Mouse (Mus musculus) C2C12 (cell line): ENCODE results near the gene Depdc5. TPM values are rescaled to one million over a fixed set of nuclear protein-coding genes. Genes with fewer than 3 reads are reported as not detected.
A peak's percentile ranks its signal among the peaks of the same experiment; 100 is the strongest.

Experiments used
- H3K27me3 ChIP-seq: one replicate; pipeline ENCODE4 v1.6.1; 2011; ENCODE audit not compliant: control insufficient read depth, insufficient read depth, insufficient read length
- H3K36me3 ChIP-seq: one replicate; pipeline ENCODE4 v1.6.1; 2011; ENCODE audit not compliant: control insufficient read depth, insufficient read depth
- H3K4me3 ChIP-seq: one replicate; pipeline ENCODE4 v1.5.1; 2011; ENCODE audit warnings: mild to moderate bottlenecking, control low read depth; ENCODE audit not compliant: poor library complexity, insufficient read depth, severe bottlenecking
- H3K79me2 ChIP-seq: one replicate; pipeline ENCODE4 v1.6.1; 2011; ENCODE audit not compliant: control insufficient read depth, insufficient read depth
- H3K79me3 ChIP-seq: one replicate; pipeline ENCODE4 v1.6.1; 2011; ENCODE audit warnings: low read depth, control low read depth
- H3ac ChIP-seq: one replicate; pipeline ENCODE3; 2011; ENCODE audit warnings: low read depth; ENCODE audit not compliant: control insufficient read depth, insufficient read length
- CEBPB ChIP-seq: IDR thresholded peaks from one replicate; pipeline ENCODE4 v1.6.1; 2011; ENCODE audit warnings: low read depth, mild to moderate bottlenecking, control low read depth, moderate library complexity
- CTCF ChIP-seq: IDR thresholded peaks from one replicate; pipeline ENCODE4 v1.5.1; 2011; ENCODE audit not compliant: control insufficient read depth, insufficient read depth, insufficient read length
- FOSL1 ChIP-seq: IDR thresholded peaks from one replicate; pipeline ENCODE4 v1.8.0; 2011; ENCODE audit warnings: mild to moderate bottlenecking, low read length; ENCODE audit not compliant: poor library complexity, insufficient read depth, severe bottlenecking
- MAX ChIP-seq: IDR thresholded peaks from one replicate; pipeline ENCODE4 v1.6.1; 2011; ENCODE audit warnings: mild to moderate bottlenecking, control low read depth
- MYOD1 ChIP-seq: IDR thresholded peaks from one replicate; pipeline ENCODE4 v1.6.1; 2011; ENCODE audit warnings: low read depth; ENCODE audit not compliant: control insufficient read depth, insufficient read length
- MYOG ChIP-seq: IDR thresholded peaks from one replicate; pipeline ENCODE4 v1.6.1; 2011; ENCODE audit not compliant: control insufficient read depth, insufficient read length; ENCODE audit errors: extremely low read depth
- USF1 ChIP-seq: IDR thresholded peaks from one replicate; pipeline ENCODE4 v1.6.1; 2011; ENCODE audit warnings: low read depth, mild to moderate bottlenecking, control low read depth, moderate library complexity
- polyA plus RNA-seq: library from polyadenylated mRNA; unstranded; fragments of >200 nt; fragmentation: generic; extraction: Trizol; gene quantifications from one replicate; pipeline ENCODE4 v1.2.1, GENCODE M21; 2012; ENCODE audit warnings: missing spikeins

Gene Depdc5
- polyA plus RNA-seq, 1 experiment = 11.6 TPM

GRCm38 (mm10) chr5:33019426-33019821, 155.9 kb downstream of the Depdc5 start:
- Histone ChIP-seq H3K79me3 (peaks cover 53% of the 10 kb centered on the region), H3K4me3 (peak overlapping the region; percentile 93), H3K36me3 (peaks cover 39% of the 10 kb centered on the region), H3K79me2 (peaks cover 55% of the 10 kb centered on the region), H3K27me3 (no peaks in the 10 kb centered on the region), H3ac (peak overlapping the region; percentile 86)
- TF ChIP-seq MAX (no peak), FOSL1 (no peak), MYOD1 (no peak), USF1 (no peak), CTCF (no peak)

GRCm38 (mm10) chr5:33021622-33022021, 158.1 kb downstream of the Depdc5 start:
- no peak overlapping the region for H3K4me3 ChIP-seq
- H3K79me3 ChIP-seq = peaks cover 75% of the 10 kb centered on the region

GRCm38 (mm10) chr5:33023337-33023736, 159.8 kb downstream of the Depdc5 start:
- no peak overlapping the region for H3ac ChIP-seq
- H3K79me3 ChIP-seq = peaks cover 75% of the 10 kb centered on the region
- H3K36me3 ChIP-seq = peaks cover 68% of the 10 kb centered on the region
- H3K4me3 ChIP-seq = no peak overlapping the region
- TF ChIP-seq CEBPB = no peak
- TF ChIP-seq CTCF = no peak
- TF ChIP-seq MYOD1 = no peak
- TF ChIP-seq MYOG = no peak
- no peak for TF ChIP-seq MAX
- TF ChIP-seq FOSL1 = no peak
- TF ChIP-seq USF1 = no peak
- H3K79me2 ChIP-seq = peaks cover 80% of the 10 kb centered on the region
- no peaks in the 10 kb centered on the region for H3K27me3 ChIP-seq

More at GRCm38 (mm10) chr5:33021622-33022021, 158.1 kb downstream of the Depdc5 start:
- Histone ChIP-seq H3K79me2 (peaks cover 77% of the 10 kb centered on the region), H3ac (no peak overlapping the region), H3K27me3 (no peaks in the 10 kb centered on the region), H3K36me3 (peaks cover 61% of the 10 kb centered on the region)
- TF ChIP-seq MYOD1 (no peak), FOSL1 (no peak), USF1 (no peak), MAX (no peak)

- Histone ChIP-seq H3K4me3 (no peak overlapping the region), H3K79me2 (peaks cover 74% of the 10 kb centered on the region), H3K36me3 (peaks cover 77% of the 10 kb centered on the region), H3K27me3 (no peaks in the 10 kb centered on the region), H3K79me3 (peaks cover 72% of the 10 kb centered on the region), H3ac (no peak overlapping the region)
- no peak for TF ChIP-seq MYOD1
- no peak for TF ChIP-seq FOSL1
- TF ChIP-seq USF1 = peak; percentile 30
- TF ChIP-seq MYOG = no peak
- TF ChIP-seq MAX = no peak
Observed at GRCm38 (mm10) chr5:33024474-33024873, 161.0 kb downstream of the Depdc5 start.

GRCm38 (mm10) chr5:33028656-33029055, 165.2 kb downstream of the Depdc5 start:
- TF ChIP-seq MYOG (no peak), FOSL1 (no peak), MYOD1 (no peak), USF1 (no peak)
- peaks cover 33% of the 10 kb centered on the region for H3K79me2 ChIP-seq
- H3K4me3 ChIP-seq = no peak overlapping the region
- peaks cover 30% of the 10 kb centered on the region for H3K79me3 ChIP-seq
- no peak overlapping the region for H3ac ChIP-seq
- peaks cover 47% of the 10 kb centered on the region for H3K36me3 ChIP-seq
- no peaks in the 10 kb centered on the region for H3K27me3 ChIP-seq

GRCm38 (mm10) chr5:33030425-33031175, 167.1 kb downstream of the Depdc5 start:
- H3K27me3 ChIP-seq = no peaks in the 10 kb centered on the region
- TF ChIP-seq CTCF = no peak
- no peak for TF ChIP-seq MYOG
- no peak for TF ChIP-seq MAX
- no peak for TF ChIP-seq CEBPB
- no peak for TF ChIP-seq FOSL1
- TF ChIP-seq MYOD1 = no peak
- TF ChIP-seq USF1 = no peak
- H3K36me3 ChIP-seq = peaks cover 28% of the 10 kb centered on the region
- no peak overlapping the region for H3ac ChIP-seq
- H3K79me3 ChIP-seq = peaks cover 10% of the 10 kb centered on the region
- no peak overlapping the region for H3K4me3 ChIP-seq
- peaks cover 13% of the 10 kb centered on the region for H3K79me2 ChIP-seq
